ENCODE assay signal across 10 mouse cellular contexts in the genomic region with DNA sequence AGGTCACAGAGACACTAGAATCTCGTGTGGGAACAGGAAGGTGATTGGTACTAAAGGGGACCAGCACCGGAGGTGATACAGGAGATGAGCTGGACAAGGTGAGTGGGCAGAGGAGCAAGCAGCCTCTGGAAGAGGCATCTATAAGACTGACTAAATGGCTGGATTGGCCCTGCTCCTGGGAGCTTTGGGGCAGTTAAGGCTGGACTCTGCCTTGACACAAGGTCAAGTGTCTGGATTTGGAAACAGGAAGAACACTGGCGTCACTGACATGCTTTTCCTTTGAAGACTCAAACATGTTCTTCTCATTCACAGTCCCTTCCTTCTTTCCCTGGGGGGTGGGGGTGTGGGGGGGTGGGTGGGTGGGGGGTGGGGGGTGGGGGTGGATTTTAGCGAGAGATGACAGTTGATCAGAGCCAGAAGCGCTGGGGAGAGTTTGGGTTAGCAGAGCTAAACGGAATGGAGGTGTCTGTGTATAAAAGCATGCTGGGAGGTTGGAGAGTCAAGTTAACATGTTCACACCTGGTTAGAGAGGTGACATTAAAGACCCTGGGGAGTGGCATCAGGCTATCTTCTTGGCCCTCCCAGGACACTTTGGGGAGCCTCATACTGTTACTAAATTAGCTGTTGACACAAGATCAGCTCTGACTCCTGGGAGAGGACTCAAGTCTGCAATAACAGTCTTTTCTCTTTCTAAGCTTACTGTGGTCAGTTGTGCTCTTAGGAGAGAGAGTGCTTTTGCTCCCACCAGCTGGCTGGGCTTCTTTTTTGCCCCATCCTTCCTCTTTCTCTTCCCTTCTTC. TPM values are rescaled to one million over a fixed set of nuclear protein-coding genes. Genes with fewer than 3 reads are reported as not detected.
DNase-seq lines count a peak whose midpoint lies in the region; ATAC-seq and TF ChIP-seq lines count a peak whose summit lies in the region.
"Had no signal": no experiment of that assay in that cellular context is flagged by ENCODE, and none has a peak within 500 bp of the region (broad histone marks: within the 10 kb centered on the region; RNA-seq: fewer than 3 reads in every experiment).

No protein-coding gene starts in this region.

- no peak overlapping the region for H3K4me2 ChIP-seq in hindbrain, embryonic 11.5 days (replicated peaks; ENCODE audit: low read depth, low read length)
- H3K4me2 ChIP-seq in hindbrain, embryonic 14.5 days (replicated peaks): no peak overlapping the region
- H3K4me2 ChIP-seq in embryonic facial prominence, embryonic 13.5 days: peak overlapping the region; percentile 77
- peak overlapping the region; percentile 63; the same call in 1 of the 2 replicates for H3K4me2 ChIP-seq in intestine, postnatal 0 days (replicated peaks; ENCODE audit: low read depth)
- no peak overlapping the region for H3K4me2 ChIP-seq in forebrain, embryonic 15.5 days (replicated peaks)

- TF ChIP-seq CTCF in intestine, postnatal 0 days (IDR thresholded peaks at IDR 0.05; ENCODE audit: low read depth): no peak

- WGBS in hindbrain, embryonic 11.5 days: 55% methylated on average over 6 of the region's 6 CpGs
- WGBS in hindbrain, embryonic 14.5 days: 62% methylated on average over 6 of the region's 6 CpGs
- WGBS in embryonic facial prominence, embryonic 13.5 days: 48% methylated on average over 6 of the region's 6 CpGs
- 56% methylated on average over 6 of the region's 6 CpGs for WGBS in intestine, postnatal 0 days
- WGBS in forebrain, embryonic 15.5 days: 68% methylated on average over 6 of the region's 6 CpGs

- H3K36me3 ChIP-seq in hindbrain, embryonic 11.5 days (ENCODE audit: control insufficient read depth, insufficient read depth, low read length): no peaks in the 10 kb centered on the region
- no peaks in the 10 kb centered on the region for H3K36me3 ChIP-seq in hindbrain, embryonic 14.5 days (replicated peaks; ENCODE audit: control insufficient read depth, insufficient read depth)
- no peaks in the 10 kb centered on the region for H3K36me3 ChIP-seq in embryonic facial prominence, embryonic 13.5 days
- H3K36me3 ChIP-seq in intestine, postnatal 0 days (ENCODE audit: control insufficient read depth, insufficient read depth): no peaks in the 10 kb centered on the region
- H3K36me3 ChIP-seq in forebrain, embryonic 15.5 days: no peaks in the 10 kb centered on the region
- H3K36me3 ChIP-seq: forebrain, embryonic 10.5 days had no signal

- no peak overlapping the region for H3K27ac ChIP-seq in hindbrain, embryonic 11.5 days (ENCODE audit: low read depth, low read length)
- H3K27ac ChIP-seq in hindbrain, embryonic 14.5 days: no peak overlapping the region
- no peak overlapping the region for H3K27ac ChIP-seq in embryonic facial prominence, embryonic 13.5 days
- H3K27ac ChIP-seq in intestine, postnatal 0 days (ENCODE audit: low read depth, low read length): no peak overlapping the region
- no peak overlapping the region for H3K27ac ChIP-seq in forebrain, embryonic 15.5 days (replicated peaks)

- H3K27me3 ChIP-seq in hindbrain, embryonic 11.5 days (ENCODE audit: control insufficient read depth, insufficient read depth, low read length): no peaks in the 10 kb centered on the region
- H3K27me3 ChIP-seq in hindbrain, embryonic 14.5 days (ENCODE audit: control insufficient read depth, insufficient read depth, low read length): no peaks in the 10 kb centered on the region
- no peaks in the 10 kb centered on the region for H3K27me3 ChIP-seq in embryonic facial prominence, embryonic 13.5 days
- no peaks in the 10 kb centered on the region for H3K27me3 ChIP-seq in intestine, postnatal 0 days (replicated peaks; ENCODE audit: control insufficient read depth, insufficient read depth, low read length)
- no peaks in the 10 kb centered on the region for H3K27me3 ChIP-seq in forebrain, embryonic 15.5 days

- 0 out of 2 replicates have a peak, but pooled peaks cover 3% of the 10 kb centered on the region for H3K4me1 ChIP-seq in hindbrain, embryonic 11.5 days (replicated peaks; ENCODE audit: control insufficient read depth, insufficient read depth, low read length)
- peaks cover 13% of the 10 kb centered on the region for H3K4me1 ChIP-seq in hindbrain, embryonic 14.5 days (replicated peaks; ENCODE audit: control insufficient read depth, insufficient read depth, low read length)
- peaks cover 21% of the 10 kb centered on the region for H3K4me1 ChIP-seq in embryonic facial prominence, embryonic 13.5 days
- H3K4me1 ChIP-seq in intestine, postnatal 0 days (replicated peaks; ENCODE audit: control insufficient read depth, insufficient read depth, low read length): 0 out of 2 replicates have a peak, but pooled peaks cover 3% of the 10 kb centered on the region
- H3K4me1 ChIP-seq in forebrain, embryonic 15.5 days: peaks cover 12% of the 10 kb centered on the region

- no peak overlapping the region for H3K4me3 ChIP-seq in hindbrain, embryonic 11.5 days (ENCODE audit: low read depth, low read length)
- no peak overlapping the region for H3K4me3 ChIP-seq in hindbrain, embryonic 14.5 days (replicated peaks; ENCODE audit: low read length)
- H3K4me3 ChIP-seq in embryonic facial prominence, embryonic 13.5 days: no peak overlapping the region
- no peak overlapping the region for H3K4me3 ChIP-seq in intestine, postnatal 0 days (ENCODE audit: low read depth, low read length)
- no peak overlapping the region for H3K4me3 ChIP-seq in forebrain, embryonic 15.5 days

- DNase-seq in hindbrain, embryonic 11.5 days (ENCODE audit: low spot score): no peak
- DNase-seq in hindbrain, embryonic 14.5 days (ENCODE audit: low spot score): no peak
- peak; percentile 57 for DNase-seq in lung, postnatal 10 days
- DNase-seq in c-Kit-positive CD71-positive TER-119-positive erythroid progenitor cells, embryonic 14.5 days (ENCODE audit: low spot score): no peak
- no peak for DNase-seq in urinary bladder, adult 18-20 months (ENCODE audit: low spot score in 2 of 2)

- 0 out of 2 replicates have a peak overlapping the region, but pooled peaks have one; percentile 11 for H3K9ac ChIP-seq in hindbrain, embryonic 11.5 days (ENCODE audit: low read depth, low read length)
- H3K9ac ChIP-seq in hindbrain, embryonic 14.5 days: no peak overlapping the region
- 0 out of 2 replicates have a peak overlapping the region, but pooled peaks have one; percentile 22 for H3K9ac ChIP-seq in embryonic facial prominence, embryonic 13.5 days
- H3K9ac ChIP-seq in intestine, postnatal 0 days (ENCODE audit: low read depth, low read length): no peak overlapping the region
- H3K9ac ChIP-seq in forebrain, embryonic 15.5 days (replicated peaks): no peak overlapping the region

- no peak for ATAC-seq in hindbrain, embryonic 11.5 days (ENCODE audit: low FRiP score)
- ATAC-seq in hindbrain, embryonic 14.5 days (ENCODE audit: low FRiP score): no peak
- no peak for ATAC-seq in embryonic facial prominence, embryonic 13.5 days (ENCODE audit: insufficient number of reproducible peaks, insufficient read depth, low FRiP score, low TSS enrichment, low read depth)
- ATAC-seq in intestine, postnatal 0 days: no peak
- no peak for ATAC-seq in forebrain, embryonic 15.5 days (replicated peaks)
- ATAC-seq: inflammation-experienced regulatory T-cells, adult 6 months had no signal

- H3K9me3 ChIP-seq in hindbrain, embryonic 11.5 days (ENCODE audit: control insufficient read depth, low read length): no peaks in the 10 kb centered on the region
- no peaks in the 10 kb centered on the region for H3K9me3 ChIP-seq in hindbrain, embryonic 14.5 days (ENCODE audit: control insufficient read depth, low read length)
- no peaks in the 10 kb centered on the region for H3K9me3 ChIP-seq in embryonic facial prominence, embryonic 13.5 days
- no peaks in the 10 kb centered on the region for H3K9me3 ChIP-seq in intestine, postnatal 0 days (ENCODE audit: control insufficient read depth)
- H3K9me3 ChIP-seq in forebrain, embryonic 15.5 days: no peaks in the 10 kb centered on the region
- H3K9me3 ChIP-seq: forebrain, embryonic 10.5 days had no signal

RNA-seq across cellular contexts. Expression of gene G0s2, which starts 1.9 kb away (rescaled TPM):
- 6.3 and 7.5 TPM in 2 replicates for polyA plus RNA-seq in hindbrain, embryonic 11.5 days (2014; fragmentation: Nextera tagmentation; extraction: Ambion mirVana)
- polyA plus RNA-seq in hindbrain, embryonic 14.5 days (2014; fragmentation: Nextera tagmentation; extraction: Ambion mirVana): 6.5 and 9.6 TPM in 2 replicates
- 21.8 and 27.8 TPM in 2 replicates for polyA plus RNA-seq in embryonic facial prominence, embryonic 13.5 days (2015; fragmentation: Nextera tagmentation; extraction: Ambion mirVana)
- polyA plus RNA-seq in intestine, postnatal 0 days (2015; fragmentation: Nextera tagmentation; extraction: Ambion mirVana): 10.1 and 11.7 TPM in 2 replicates
- polyA plus RNA-seq in forebrain, embryonic 15.5 days (2015; fragmentation: Nextera tagmentation; extraction: Ambion mirVana): 5.1 and 5.3 TPM in 2 replicates

RNA-seq across cellular contexts. Expression of gene Hsd11b1, which starts 7.3 kb away (rescaled TPM):
- 0.54 TPM in 1 of 2 replicates, not detected in the other for polyA plus RNA-seq in hindbrain, embryonic 11.5 days (2014; fragmentation: Nextera tagmentation; extraction: Ambion mirVana)
- not detected in 2 replicates for polyA plus RNA-seq in hindbrain, embryonic 14.5 days (2014; fragmentation: Nextera tagmentation; extraction: Ambion mirVana)
- polyA plus RNA-seq in embryonic facial prominence, embryonic 13.5 days (2015; fragmentation: Nextera tagmentation; extraction: Ambion mirVana): 0.39 and 0.60 TPM in 2 replicates
- polyA plus RNA-seq in intestine, postnatal 0 days (2015; fragmentation: Nextera tagmentation; extraction: Ambion mirVana): 2.7 and 3.2 TPM in 2 replicates
- 0.66 and 0.67 TPM in 2 replicates for polyA plus RNA-seq in forebrain, embryonic 15.5 days (2015; fragmentation: Nextera tagmentation; extraction: Ambion mirVana)

Comparison
In these comparisons a context has a peak if more than half of its experiments do, and no peak if none do; other contexts are left out.
1. H3K9ac ChIP-seq: peak in hindbrain, embryonic 11.5 days (single experiment) and embryonic facial prominence, embryonic 13.5 days (single experiment); none in hindbrain, embryonic 14.5 days (single experiment), intestine, postnatal 0 days (single experiment) and forebrain, embryonic 15.5 days (single experiment).
2. H3K4me2 ChIP-seq: peak in embryonic facial prominence, embryonic 13.5 days (single experiment) and intestine, postnatal 0 days (single experiment); none in hindbrain, embryonic 11.5 days (single experiment), hindbrain, embryonic 14.5 days (single experiment) and forebrain, embryonic 15.5 days (single experiment).